In the genomic region with DNA sequence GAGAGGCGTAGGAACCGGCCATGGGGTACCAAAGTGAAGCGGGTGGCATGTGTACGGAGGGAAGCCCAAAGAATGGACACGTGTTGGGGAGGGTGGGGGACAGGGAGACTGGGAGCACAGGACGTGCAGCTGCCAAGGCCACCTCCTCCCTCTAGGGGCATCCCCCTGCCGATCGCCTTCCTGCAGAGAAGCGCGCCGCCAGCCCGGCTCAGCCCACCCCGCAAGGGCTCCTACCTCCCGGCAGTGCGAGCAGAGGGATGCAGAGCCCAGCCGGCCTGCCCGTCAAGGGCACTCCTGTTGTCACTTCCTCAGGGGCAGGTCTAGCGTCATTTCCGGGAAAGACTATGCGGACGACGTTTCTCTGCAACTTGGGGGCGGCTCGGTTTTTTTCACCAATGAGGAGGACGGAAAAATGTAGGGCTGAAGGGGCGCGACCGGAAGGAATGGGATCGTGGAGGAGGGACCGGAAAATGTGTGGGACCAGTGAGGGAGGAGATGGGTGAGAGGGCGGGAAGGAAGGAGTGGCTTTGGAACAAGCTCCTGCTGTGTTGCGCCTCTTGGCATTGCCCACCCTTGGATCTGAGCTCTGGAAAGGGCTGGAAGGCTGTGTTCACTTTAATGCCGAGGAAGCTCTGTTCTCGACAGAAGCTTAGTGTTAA, we compare ENCODE assay signal across 7 mouse cellular contexts. TPM values are rescaled to one million over a fixed set of nuclear protein-coding genes. Genes with fewer than 3 reads are reported as not detected.
DNase-seq lines count a peak whose midpoint lies in the region; ATAC-seq and TF ChIP-seq lines count a peak whose summit lies in the region.

Gene Txn2 (minus strand): TSS at position 334 of the 659 bp plus-strand sequence.

- peak; percentile 93 for TF ChIP-seq POLR2A in small intestine, adult 2 months (IDR thresholded peaks at IDR 0.05; ENCODE audit: low read depth, low read length)

- peak; percentile 50 for TF ChIP-seq CTCF in intestine, postnatal 0 days (IDR thresholded peaks at IDR 0.05; ENCODE audit: low read depth)
- TF ChIP-seq CTCF in small intestine, adult 2 months (IDR thresholded peaks at IDR 0.05; ENCODE audit: extremely low read depth, insufficient read length, insufficient replicate concordance, low read depth, low read length): no peak

- no peaks in the 10 kb centered on the region for H3K27me3 ChIP-seq in embryonic facial prominence, embryonic 10.5 days (replicated peaks; ENCODE audit: low read depth, poor library complexity, severe bottlenecking)
- H3K27me3 ChIP-seq in intestine, postnatal 0 days (replicated peaks; ENCODE audit: control insufficient read depth, insufficient read depth, low read length): no peaks in the 10 kb centered on the region
- H3K27me3 ChIP-seq in midbrain, embryonic 12.5 days: 0 out of 2 replicates have a peak, but pooled peaks cover 4% of the 10 kb centered on the region
- H3K27me3 ChIP-seq in small intestine, adult 2 months (ENCODE audit: control insufficient read depth, insufficient read depth, low read length): no peaks in the 10 kb centered on the region

- ATAC-seq in intestine, postnatal 0 days: peak; percentile 94
- ATAC-seq in midbrain, embryonic 12.5 days (ENCODE audit: low FRiP score, low read depth): peak; percentile 97

- H3K4me1 ChIP-seq in embryonic facial prominence, embryonic 10.5 days: peaks cover 26% of the 10 kb centered on the region
- no peaks in the 10 kb centered on the region for H3K4me1 ChIP-seq in intestine, postnatal 0 days (replicated peaks; ENCODE audit: control insufficient read depth, insufficient read depth, low read length)
- H3K4me1 ChIP-seq in midbrain, embryonic 12.5 days: peaks cover 30% of the 10 kb centered on the region
- H3K4me1 ChIP-seq in small intestine, adult 2 months (ENCODE audit: control insufficient read depth, insufficient read depth, insufficient read length, low read length): peaks cover 15% of the 10 kb centered on the region

- no peaks in the 10 kb centered on the region for H3K9me3 ChIP-seq in embryonic facial prominence, embryonic 10.5 days
- no peaks in the 10 kb centered on the region for H3K9me3 ChIP-seq in intestine, postnatal 0 days (ENCODE audit: control insufficient read depth)
- H3K9me3 ChIP-seq in midbrain, embryonic 12.5 days: no peaks in the 10 kb centered on the region

- peak within 1 kb of the TSS; percentile 67 for H3K9ac ChIP-seq in intestine, postnatal 0 days (ENCODE audit: low read depth, low read length)
- peak within 1 kb of the TSS; percentile 61 for H3K9ac ChIP-seq in midbrain, embryonic 12.5 days (replicated peaks)

- under 1% methylated on average over 34 of the region's 34 CpGs for WGBS in embryonic facial prominence, embryonic 10.5 days
- WGBS in intestine, postnatal 0 days: under 1% methylated on average over 34 of the region's 34 CpGs
- WGBS in midbrain, embryonic 12.5 days: under 1% methylated on average over 34 of the region's 34 CpGs
- WGBS in small intestine, adult 2 months: under 1% methylated on average over 34 of the region's 34 CpGs

- peak; percentile 95 for DNase-seq in adrenal gland, postnatal 10 days
- DNase-seq in embryonic facial prominence, embryonic 10.5 days (ENCODE audit: low spot score): peak; percentile 98
- DNase-seq in gonadal fat pad, adult 2 months (ENCODE audit: low read depth): peak; percentile 94
- peak; percentile 96 for DNase-seq in left cerebral cortex, postnatal 4 days

- intact Hi-C loops in left cerebral cortex, postnatal 4 days (cut with DNase I): no loop called here

- H3K4me3 ChIP-seq in embryonic facial prominence, embryonic 10.5 days: peak within 1 kb of the TSS; percentile 80
- H3K4me3 ChIP-seq in intestine, postnatal 0 days (ENCODE audit: low read depth, low read length): peak within 1 kb of the TSS; percentile 69
- H3K4me3 ChIP-seq in midbrain, embryonic 12.5 days: peak within 1 kb of the TSS; percentile 62
- peak within 1 kb of the TSS; percentile 86 for H3K4me3 ChIP-seq in small intestine, adult 2 months (ENCODE audit: low read depth, low read length)

- peaks cover 37% of the 10 kb centered on the region for H3K36me3 ChIP-seq in embryonic facial prominence, embryonic 10.5 days (replicated peaks)
- H3K36me3 ChIP-seq in intestine, postnatal 0 days (ENCODE audit: control insufficient read depth, insufficient read depth): peaks cover 25% of the 10 kb centered on the region
- peaks cover 24% of the 10 kb centered on the region for H3K36me3 ChIP-seq in midbrain, embryonic 12.5 days
- peaks cover 18% of the 10 kb centered on the region for H3K36me3 ChIP-seq in small intestine, adult 2 months (ENCODE audit: control insufficient read depth, insufficient read depth, low read length)

- peak within 1 kb of the TSS; percentile 81 for H3K4me2 ChIP-seq in intestine, postnatal 0 days (replicated peaks; ENCODE audit: low read depth)
- H3K4me2 ChIP-seq in midbrain, embryonic 12.5 days (replicated peaks): peak within 1 kb of the TSS; percentile 86

- H3K27ac ChIP-seq in embryonic facial prominence, embryonic 10.5 days (replicated peaks): peak within 1 kb of the TSS; percentile 86
- H3K27ac ChIP-seq in intestine, postnatal 0 days (ENCODE audit: low read depth, low read length): peak within 1 kb of the TSS; percentile 85
- H3K27ac ChIP-seq in midbrain, embryonic 12.5 days (replicated peaks): peak within 1 kb of the TSS; percentile 85
- H3K27ac ChIP-seq in small intestine, adult 2 months (ENCODE audit: insufficient read depth, low read depth, low read length): peak within 1 kb of the TSS; percentile 88

RNA-seq across cellular contexts. Expression of gene Txn2, which starts in this region (rescaled TPM):
- total RNA-seq in adrenal gland, postnatal 10 days (2021): 100 to 1,000 TPM; 321 to 368 TPM
- 287 and 289 TPM in 2 replicates for polyA plus RNA-seq in embryonic facial prominence, embryonic 10.5 days (2016; fragmentation: Nextera tagmentation; extraction: Ambion mirVana)
- polyA plus RNA-seq in gonadal fat pad, adult 2 months (2012; rRNA removed): 184 and 208 TPM in 2 replicates
- polyA plus RNA-seq in intestine, postnatal 0 days (2015; fragmentation: Nextera tagmentation; extraction: Ambion mirVana): 165 and 173 TPM in 2 replicates
- total RNA-seq in left cerebral cortex, postnatal 4 days (2021): 10 to 100 TPM; 91.0 to 92.4 TPM
- polyA plus RNA-seq in midbrain, embryonic 12.5 days (2016; fragmentation: Nextera tagmentation; extraction: Ambion mirVana): 206 and 210 TPM in 2 replicates
- polyA plus RNA-seq in small intestine, adult 2 months (2012; rRNA removed): 157 and 222 TPM in 2 replicates

Comparison
In these comparisons a context has a peak if more than half of its experiments do, and no peak if none do; other contexts are left out.
1. Peak in every context shown above with its lines: DNase-seq, ATAC-seq, H3K4me3 ChIP-seq and H3K27ac ChIP-seq.